Mouse (Mus musculus): ENCODE data around the gene Nfib. TPM values are rescaled to one million over a fixed set of nuclear protein-coding genes. Genes with fewer than 3 reads are reported as not detected.
A peak's percentile ranks its signal among the peaks of the same experiment; 100 is the strongest.

The Nfib gene
- polyA plus RNA-seq, 1 experiment from 2014 or later: 13.3 TPM

DNA sequence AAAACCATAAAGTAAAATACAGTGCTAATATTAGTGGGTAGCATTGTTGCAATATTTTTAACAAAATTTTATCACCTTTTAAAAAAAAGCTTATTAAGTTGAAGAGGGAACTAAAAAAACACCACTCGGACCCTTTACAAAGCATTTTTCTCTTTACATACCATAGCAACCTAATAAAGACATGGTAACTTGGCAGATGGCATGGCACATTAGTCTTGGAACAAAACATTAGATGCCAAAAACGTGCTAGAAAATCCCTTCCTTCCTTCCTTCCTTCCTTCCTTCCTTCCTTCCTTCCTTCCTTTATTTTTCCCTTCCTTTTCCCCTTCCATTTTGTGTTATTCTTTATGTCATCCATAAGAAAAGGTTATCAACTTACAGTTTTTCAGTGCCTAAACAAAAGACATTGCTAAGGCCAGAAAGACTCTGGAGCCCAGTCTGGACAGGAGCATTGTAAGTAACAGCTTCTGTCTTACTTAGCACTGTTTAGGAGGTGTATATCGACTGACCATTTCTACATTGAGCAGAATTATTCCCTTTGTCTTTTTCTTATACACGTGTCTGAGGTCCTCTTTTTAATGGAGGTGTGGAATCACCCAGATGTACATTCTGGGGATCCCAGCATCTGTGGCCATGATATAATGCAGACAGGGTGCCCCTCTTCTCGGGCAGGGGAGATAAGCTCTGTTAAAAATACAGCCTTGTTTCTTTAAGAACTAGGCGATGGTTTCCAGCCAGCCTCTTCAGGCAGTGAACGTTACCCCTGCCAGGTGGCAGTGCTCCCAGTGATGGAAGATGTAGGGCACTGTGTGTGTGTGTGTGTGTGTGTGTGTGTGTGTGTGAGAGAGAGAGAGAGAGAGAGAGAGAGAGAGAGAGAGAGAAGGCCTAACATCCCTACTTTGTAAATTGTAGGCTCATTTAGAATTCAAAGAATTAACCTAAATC is 113.2 kb downstream of the Nfib start:
- Histone ChIP-seq H3K9ac (ENCODE audit: low read depth, low read length) (no peak overlapping the region), H3K27ac (no peak overlapping the region), H3K4me1 (replicated peaks; ENCODE audit: insufficient read depth, low read length) (no peaks in the 10 kb centered on the region), H3K36me3 (ENCODE audit: insufficient read depth, low read length) (no peaks in the 10 kb centered on the region), H3K9me3 (replicated peaks; ENCODE audit: low read length) (no peaks in the 10 kb centered on the region), H3K4me3 (replicated peaks; ENCODE audit: low read depth, low read length) (no peak overlapping the region), H3K4me2 (ENCODE audit: low read length) (no peak overlapping the region), H3K27me3 (ENCODE audit: insufficient read depth, low read length) (no peaks in the 10 kb centered on the region)
- no peak for DNase-seq (ENCODE audit: low spot score)
- 54% methylated on average over 7 of the region's 7 CpGs for WGBS
- no peak for TF ChIP-seq CTCF (IDR thresholded peaks at IDR 0.05; ENCODE audit: low read depth)
- ATAC-seq (replicated peaks; ENCODE audit: low FRiP score, low read depth): no peak

DNA sequence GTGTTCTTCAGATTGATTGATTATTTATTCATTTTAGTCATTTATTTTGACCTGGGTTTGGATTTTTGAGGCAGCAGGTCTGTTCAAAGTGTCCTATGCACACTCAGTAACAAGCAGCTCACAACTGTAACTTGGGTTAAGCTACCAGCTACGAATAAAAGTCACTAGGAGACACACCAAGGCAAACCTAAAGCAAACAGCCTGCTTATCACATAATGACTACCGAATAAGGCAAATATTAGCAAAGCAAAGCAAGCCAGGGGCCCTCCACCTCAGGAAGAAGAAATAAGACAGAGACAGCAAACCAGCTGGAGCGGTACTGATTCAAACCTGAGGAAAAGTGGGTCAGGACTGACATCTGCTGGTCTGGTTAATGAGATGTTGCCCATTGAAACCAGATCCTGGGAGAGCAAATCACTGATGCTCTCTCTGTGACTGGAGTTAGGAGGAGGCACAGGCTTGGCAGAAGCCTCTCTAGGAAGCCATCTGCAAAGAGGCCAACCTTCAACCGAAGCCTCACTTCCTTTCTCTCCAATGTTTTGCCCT is 116.1 kb downstream of the Nfib start:
- Histone ChIP-seq H3K36me3 (ENCODE audit: insufficient read depth, low read length) (no peaks in the 10 kb centered on the region), H3K4me3 (replicated peaks; ENCODE audit: low read depth, low read length) (no peak overlapping the region), H3K27me3 (ENCODE audit: insufficient read depth, low read length) (no peaks in the 10 kb centered on the region), H3K4me1 (replicated peaks; ENCODE audit: insufficient read depth, low read length) (no peaks in the 10 kb centered on the region), H3K27ac (no peak overlapping the region), H3K9me3 (replicated peaks; ENCODE audit: low read length) (no peaks in the 10 kb centered on the region), H3K4me2 (ENCODE audit: low read length) (no peak overlapping the region), H3K9ac (ENCODE audit: low read depth, low read length) (no peak overlapping the region)
- DNase-seq (ENCODE audit: low spot score) (peak; percentile 83), ATAC-seq (replicated peaks; ENCODE audit: low FRiP score, low read depth) (no peak; the same call in 1 of the 2 replicates)
- WGBS: 26% methylated on average over 4 of the region's 4 CpGs
- TF ChIP-seq CTCF (IDR thresholded peaks at IDR 0.05; ENCODE audit: low read depth): peak; percentile 73

DNA sequence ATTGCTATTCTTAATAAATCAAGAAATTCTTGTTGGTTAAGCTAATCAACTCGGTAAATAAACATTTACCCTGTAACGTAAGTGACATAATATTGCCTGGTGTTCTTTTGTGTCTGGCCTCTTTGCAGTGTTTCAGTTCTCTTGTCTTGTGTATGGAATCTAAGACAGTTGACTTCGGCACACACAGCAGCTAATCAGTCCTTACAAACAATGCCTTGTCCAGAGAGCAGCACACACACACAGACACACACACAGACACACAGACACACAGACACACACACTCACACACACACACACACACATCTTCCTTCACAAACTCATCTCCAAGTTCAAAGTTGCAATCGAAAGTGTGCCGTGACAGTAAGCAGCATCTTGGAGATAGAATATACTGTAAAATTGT is 116.8 kb downstream of the Nfib start:
- Histone ChIP-seq H3K9ac (ENCODE audit: low read depth, low read length) (no peak overlapping the region), H3K9me3 (replicated peaks; ENCODE audit: low read length) (no peaks in the 10 kb centered on the region), H3K4me1 (replicated peaks; ENCODE audit: insufficient read depth, low read length) (no peaks in the 10 kb centered on the region), H3K27ac (no peak overlapping the region), H3K36me3 (ENCODE audit: insufficient read depth, low read length) (no peaks in the 10 kb centered on the region), H3K4me3 (replicated peaks; ENCODE audit: low read depth, low read length) (no peak overlapping the region), H3K4me2 (ENCODE audit: low read length) (no peak overlapping the region), H3K27me3 (ENCODE audit: insufficient read depth, low read length) (no peaks in the 10 kb centered on the region)
- WGBS: 83% methylated on average over 5 of the region's 5 CpGs
- TF ChIP-seq CTCF (IDR thresholded peaks at IDR 0.05; ENCODE audit: low read depth): no peak
- DNase-seq (ENCODE audit: low spot score): no peak
- ATAC-seq (replicated peaks; ENCODE audit: low FRiP score, low read depth): no peak

DNA sequence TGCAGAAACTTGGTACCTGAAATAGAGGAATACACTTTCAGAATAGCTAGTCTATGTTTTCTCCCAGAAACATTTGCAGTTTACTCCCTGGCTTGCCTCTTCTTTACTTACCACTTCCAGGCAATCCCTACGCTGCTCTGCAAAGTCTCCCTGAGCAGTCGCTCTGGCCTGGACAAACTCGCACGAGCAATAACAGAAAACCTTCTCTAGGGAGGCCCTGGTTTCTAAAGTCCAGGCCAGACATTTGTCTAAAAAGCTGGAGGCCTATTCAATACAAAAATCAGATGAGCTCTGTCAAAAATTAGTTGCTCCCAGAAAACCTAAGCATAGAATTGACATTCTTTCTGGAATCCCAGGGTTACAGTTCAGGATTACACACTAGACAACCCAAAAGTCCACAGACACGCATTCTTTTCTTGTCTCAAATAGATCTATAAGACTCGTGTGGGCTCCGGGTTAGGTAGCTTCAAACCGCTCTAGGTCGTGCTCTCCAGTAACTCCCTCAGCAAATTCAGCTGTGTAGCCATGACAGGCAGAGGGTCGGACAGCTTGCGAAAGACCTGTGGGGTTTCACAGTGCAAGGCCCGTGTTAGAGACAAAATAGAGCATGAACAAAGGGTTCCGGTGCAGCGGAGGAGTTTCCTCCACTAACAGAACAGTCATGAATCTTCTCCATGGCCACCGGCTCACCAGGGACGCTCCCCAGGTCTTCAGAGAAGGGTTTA is 118.2 kb downstream of the Nfib start:
- DNase-seq (ENCODE audit: low spot score) (peak; percentile 11), ATAC-seq (replicated peaks; ENCODE audit: low FRiP score, low read depth) (no peak)
- no peaks in the 10 kb centered on the region for H3K4me1 ChIP-seq (replicated peaks; ENCODE audit: insufficient read depth, low read length)
- no peak overlapping the region for H3K4me3 ChIP-seq (replicated peaks; ENCODE audit: low read depth, low read length)
- no peak overlapping the region for H3K9ac ChIP-seq (ENCODE audit: low read depth, low read length)
- WGBS: 53% methylated on average over 16 of the region's 16 CpGs
- no peak for TF ChIP-seq CTCF (IDR thresholded peaks at IDR 0.05; ENCODE audit: low read depth)
- no peaks in the 10 kb centered on the region for H3K36me3 ChIP-seq (ENCODE audit: insufficient read depth, low read length)
- H3K4me2 ChIP-seq (ENCODE audit: low read length): no peak overlapping the region
- no peaks in the 10 kb centered on the region for H3K27me3 ChIP-seq (ENCODE audit: insufficient read depth, low read length)
- no peaks in the 10 kb centered on the region for H3K9me3 ChIP-seq (replicated peaks; ENCODE audit: low read length)
- no peak overlapping the region for H3K27ac ChIP-seq

DNA sequence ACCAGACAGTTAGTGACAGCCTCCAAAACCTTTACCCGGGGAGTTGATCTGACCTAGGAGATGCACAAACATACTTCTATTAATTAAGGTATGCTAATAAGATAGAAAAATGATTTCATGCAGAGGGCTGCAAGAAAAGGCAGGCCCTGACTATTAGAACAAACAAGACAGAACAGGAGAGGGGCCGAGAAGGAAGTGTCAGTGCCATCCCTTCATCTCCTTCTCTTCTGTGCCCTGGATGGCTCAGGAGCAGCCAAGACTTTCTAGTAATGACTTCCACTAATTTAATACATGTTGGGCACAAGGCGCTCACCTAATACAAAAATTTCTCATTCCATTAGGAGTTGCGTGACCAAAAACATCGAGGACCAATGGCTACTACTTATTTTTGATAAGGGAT is 118.9 kb downstream of the Nfib start:
- ATAC-seq (replicated peaks; ENCODE audit: low FRiP score, low read depth) (no peak), DNase-seq (ENCODE audit: low spot score) (no peak)
- Histone ChIP-seq H3K4me2 (ENCODE audit: low read length) (no peak overlapping the region), H3K4me1 (replicated peaks; ENCODE audit: insufficient read depth, low read length) (no peaks in the 10 kb centered on the region), H3K4me3 (replicated peaks; ENCODE audit: low read depth, low read length) (no peak overlapping the region), H3K9ac (ENCODE audit: low read depth, low read length) (no peak overlapping the region), H3K27ac (no peak overlapping the region), H3K27me3 (ENCODE audit: insufficient read depth, low read length) (no peaks in the 10 kb centered on the region), H3K36me3 (ENCODE audit: insufficient read depth, low read length) (no peaks in the 10 kb centered on the region), H3K9me3 (replicated peaks; ENCODE audit: low read length) (no peaks in the 10 kb centered on the region)
- WGBS: 92% methylated on average over 5 of the region's 5 CpGs
- TF ChIP-seq CTCF (IDR thresholded peaks at IDR 0.05; ENCODE audit: low read depth): no peak

DNA sequence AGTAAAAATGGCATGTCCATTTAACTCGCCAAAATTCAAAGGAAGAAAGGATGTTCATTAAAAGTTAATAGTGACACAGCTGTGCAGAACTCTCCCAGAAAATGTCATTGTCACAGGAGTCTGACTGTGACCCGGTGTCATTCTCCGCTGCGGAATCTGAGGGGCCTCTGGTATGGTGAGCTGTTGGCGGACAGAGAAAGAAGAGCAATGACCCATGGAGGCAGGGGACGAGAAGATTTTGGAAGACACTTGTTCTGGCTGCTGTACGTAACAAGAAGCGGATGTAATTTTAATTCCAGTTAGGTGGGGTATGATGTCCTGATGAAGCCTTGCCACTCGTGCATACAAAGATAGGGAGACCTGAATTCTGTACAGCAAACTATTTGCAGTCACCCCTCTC is 120.0 kb downstream of the Nfib start:
- Histone ChIP-seq H3K4me2 (ENCODE audit: low read length) (no peak overlapping the region), H3K4me1 (replicated peaks; ENCODE audit: insufficient read depth, low read length) (no peaks in the 10 kb centered on the region), H3K27ac (no peak overlapping the region), H3K4me3 (replicated peaks; ENCODE audit: low read depth, low read length) (no peak overlapping the region), H3K9ac (ENCODE audit: low read depth, low read length) (no peak overlapping the region), H3K36me3 (ENCODE audit: insufficient read depth, low read length) (no peaks in the 10 kb centered on the region), H3K9me3 (replicated peaks; ENCODE audit: low read length) (no peaks in the 10 kb centered on the region), H3K27me3 (ENCODE audit: insufficient read depth, low read length) (no peaks in the 10 kb centered on the region)
- 69% methylated on average over 9 of the region's 9 CpGs for WGBS
- DNase-seq (ENCODE audit: low spot score): no peak
- ATAC-seq (replicated peaks; ENCODE audit: low FRiP score, low read depth): no peak
- no peak for TF ChIP-seq CTCF (IDR thresholded peaks at IDR 0.05; ENCODE audit: low read depth)

Data from kidney, postnatal 0 days (tissue).